Mouse (Mus musculus) left cerebral cortex, postnatal 14 days (tissue): ENCODE measurements around the gene Gm10188. TPM values are rescaled to one million over a fixed set of nuclear protein-coding genes. Genes with fewer than 3 reads are reported as not detected.
A peak's percentile ranks its signal among the peaks of the same experiment; 100 is the strongest.

ENCODE experiments used
- DNase-seq, 2 experiments: peaks; one replicate each; pipeline ENCODE4 v3.0.0; 2021 to 2022; ENCODE audit warnings: low spot score in 2 of 2, mixed read lengths in 1 of 2
- intact Hi-C: fragments of 180-260 bp; cut with DNase I; formaldehyde crosslinking; loops from one replicate; pipeline ENCODE4 v1.15.1; 2025
- total RNA-seq, 2 experiments: library from RNA; stranded (reverse); gene quantifications; 2 replicates each; pipeline ENCODE4 v1.2.3; 2021

The Gm10188 gene
- total RNA-seq, 2 experiments from 2014 or later, result not detected

DNA sequence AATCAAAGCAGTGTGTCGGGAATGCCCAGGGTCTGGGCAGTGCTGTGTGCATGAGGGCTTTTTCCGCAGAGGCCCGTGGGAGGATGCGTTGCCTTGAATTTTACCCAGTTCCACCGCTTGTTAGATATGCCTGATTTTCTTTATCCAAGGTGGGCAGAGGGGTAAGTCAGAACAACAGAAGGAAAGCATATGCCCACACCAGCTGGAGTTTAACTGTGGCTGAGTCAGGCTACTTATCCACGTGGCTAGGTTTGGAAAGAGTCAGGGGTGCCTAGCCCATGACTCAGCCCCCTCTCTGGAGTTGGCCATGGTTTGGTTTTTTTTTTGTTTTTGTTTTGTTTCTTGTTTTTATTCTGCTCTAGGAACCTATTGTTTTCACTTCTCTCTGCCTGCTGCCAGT lies 30.3 kb downstream of the Gm10188 start:
- intact Hi-C loops, result no loop called here
- no peak for DNase-seq

DNA sequence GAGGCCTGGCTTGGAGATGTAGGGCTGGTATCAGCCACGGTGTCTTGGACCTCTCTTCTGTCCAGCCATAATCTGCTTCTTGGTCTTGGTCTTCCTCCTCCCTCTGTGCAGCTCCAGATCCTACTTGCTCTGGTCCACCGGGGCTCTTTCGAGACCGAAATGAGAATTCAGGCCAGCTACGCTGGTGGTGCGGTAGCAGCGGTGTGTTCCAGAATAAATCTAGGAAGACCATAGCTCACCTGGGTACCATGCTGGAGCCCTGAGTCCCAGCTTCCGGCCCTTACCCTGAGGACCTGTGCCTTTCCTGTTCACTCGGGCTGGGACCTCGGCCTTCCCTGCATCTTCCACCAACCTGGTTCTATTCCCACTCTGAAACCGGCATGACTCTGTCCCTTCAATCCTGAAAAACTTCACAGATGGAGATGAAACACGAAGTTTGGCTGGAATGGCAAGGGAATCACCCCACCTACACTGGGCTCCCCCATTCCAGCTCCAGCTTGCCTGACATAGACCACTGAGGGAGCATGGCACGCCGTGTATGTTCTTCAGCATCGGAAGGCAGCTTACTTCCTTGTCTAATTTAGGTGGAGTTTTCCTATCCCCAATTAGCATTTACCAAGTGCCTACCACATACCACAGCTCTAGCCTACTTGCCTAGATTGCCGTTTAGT lies 31.0 kb downstream of the Gm10188 start:
- intact Hi-C loops, result no loop called here
- no peak for DNase-seq

DNA sequence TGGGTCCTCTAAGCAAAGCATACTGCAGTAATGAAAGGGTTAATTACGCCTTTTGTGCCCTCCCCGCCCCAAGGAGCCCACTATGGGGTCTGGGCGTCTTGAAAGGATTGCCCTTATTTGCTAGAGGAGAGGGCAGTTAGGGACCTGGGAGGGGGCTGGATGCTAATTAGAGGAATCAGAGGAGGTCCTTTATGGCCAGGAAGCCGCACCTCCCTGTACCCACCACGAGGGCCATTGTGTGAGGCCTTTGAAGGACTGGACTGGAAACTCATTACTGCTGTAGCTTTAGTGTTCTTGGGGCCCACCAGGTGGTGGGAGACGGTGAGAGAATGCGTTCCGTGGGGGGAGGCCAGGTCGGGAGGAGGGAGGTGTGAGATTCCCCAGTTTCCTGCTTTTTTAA lies 31.9 kb downstream of the Gm10188 start:
- intact Hi-C loops, result no loop called here
- DNase-seq, result no peak

GRCm38 (mm10) chr1:132196337-132196736 lies 33.2 kb downstream of the Gm10188 start:
- no peak for DNase-seq
- intact Hi-C loops, result no loop called here

GRCm38 (mm10) chr1:132195681-132196080 lies 33.9 kb downstream of the Gm10188 start:
- DNase-seq, result no peak

GRCm38 (mm10) chr1:132195100-132195499 lies 34.5 kb downstream of the Gm10188 start:
- intact Hi-C loops, result no loop called here

More at GRCm38 (mm10) chr1:132195681-132196080, 33.9 kb downstream of the Gm10188 start:
- intact Hi-C loops, result no loop called here

GRCm38 (mm10) chr1:132194624-132195023 lies 34.9 kb downstream of the Gm10188 start:
- intact Hi-C loops, result loop anchor here (5.0 kb wide), 1 partner anchor 37 kb away; no protein-coding TSS in a partner anchor

More at GRCm38 (mm10) chr1:132195100-132195499, 34.5 kb downstream of the Gm10188 start:
- no peak for DNase-seq

DNA sequence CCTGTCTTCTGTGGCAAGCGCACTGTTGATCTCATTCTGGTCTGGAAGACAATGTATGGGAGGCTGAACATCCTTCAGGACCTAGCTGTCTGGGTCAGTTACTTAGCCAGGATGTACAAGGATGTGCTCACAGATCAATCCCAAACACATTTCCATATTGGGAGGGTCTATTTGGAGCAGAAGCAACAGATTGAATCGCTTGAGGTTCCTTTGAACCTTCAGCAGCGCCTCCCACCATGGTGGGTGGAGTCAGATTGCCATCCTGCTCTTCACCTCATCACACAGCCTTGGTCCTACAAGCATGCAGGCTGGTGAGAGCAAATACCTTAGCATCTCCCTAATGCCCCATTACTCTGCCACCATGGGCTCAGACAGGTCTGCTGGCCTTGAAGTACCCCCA lies 35.8 kb downstream of the Gm10188 start:
- no peak for DNase-seq
- intact Hi-C loops, result loop anchor here (5.0 kb wide), 1 partner anchor 37 kb away; no protein-coding TSS in a partner anchor

More at GRCm38 (mm10) chr1:132194624-132195023, 34.9 kb downstream of the Gm10188 start:
- DNase-seq, result no peak

GRCm38 (mm10) chr1:132191786-132192680 lies 37.5 kb downstream of the Gm10188 start:
- DNase-seq, result no peak
- intact Hi-C loops, result loop anchor here (5.0 kb wide), 1 partner anchor 35 kb away; no protein-coding TSS in a partner anchor

DNA sequence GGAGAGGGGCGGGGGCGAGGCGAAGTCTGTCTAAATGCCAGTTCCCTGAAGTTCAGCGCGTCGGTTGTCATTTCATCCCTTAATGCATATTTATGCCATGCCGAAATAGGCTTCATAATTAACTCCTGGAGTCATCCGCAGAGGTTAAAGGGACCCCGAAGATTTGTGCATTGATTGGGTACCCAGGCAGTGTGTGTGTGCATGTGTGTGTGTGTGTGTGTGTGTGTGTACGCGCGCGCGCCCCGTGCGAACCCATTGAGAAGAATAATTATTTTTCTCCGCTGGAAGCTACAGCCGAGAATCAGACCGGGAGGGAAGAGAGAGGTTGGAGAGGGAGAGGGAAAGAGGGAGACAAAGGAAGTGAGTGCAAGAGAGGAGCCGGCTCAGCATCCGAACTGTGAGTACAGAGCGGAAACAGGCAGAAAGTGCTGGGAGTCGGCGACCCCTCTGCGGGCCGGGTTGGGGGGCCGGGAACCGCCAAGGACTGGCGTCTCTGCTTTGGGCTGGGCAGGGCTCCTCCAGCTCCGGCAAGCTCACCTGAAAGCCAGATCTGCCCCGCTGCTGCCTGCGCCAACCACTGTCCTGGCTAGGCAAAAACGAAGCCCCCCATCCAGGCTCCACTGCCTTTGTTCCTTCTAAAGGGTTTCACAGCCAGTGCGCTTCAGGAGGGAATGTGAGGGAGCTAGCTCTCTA lies 38.3 kb downstream of the Gm10188 start, which contains the start of the genes Lemd1 and AC124108.1:
Gene Lemd1 (plus strand): TSS at position 339 of the 693 bp plus-strand sequence.
Gene AC124108.1 (plus strand): TSS at position 365 of the 693 bp plus-strand sequence.
- DNase-seq, result no peak
- intact Hi-C loops, result loop anchor here (5.0 kb wide), 1 partner anchor 34 kb away; no protein-coding TSS in a partner anchor

DNA sequence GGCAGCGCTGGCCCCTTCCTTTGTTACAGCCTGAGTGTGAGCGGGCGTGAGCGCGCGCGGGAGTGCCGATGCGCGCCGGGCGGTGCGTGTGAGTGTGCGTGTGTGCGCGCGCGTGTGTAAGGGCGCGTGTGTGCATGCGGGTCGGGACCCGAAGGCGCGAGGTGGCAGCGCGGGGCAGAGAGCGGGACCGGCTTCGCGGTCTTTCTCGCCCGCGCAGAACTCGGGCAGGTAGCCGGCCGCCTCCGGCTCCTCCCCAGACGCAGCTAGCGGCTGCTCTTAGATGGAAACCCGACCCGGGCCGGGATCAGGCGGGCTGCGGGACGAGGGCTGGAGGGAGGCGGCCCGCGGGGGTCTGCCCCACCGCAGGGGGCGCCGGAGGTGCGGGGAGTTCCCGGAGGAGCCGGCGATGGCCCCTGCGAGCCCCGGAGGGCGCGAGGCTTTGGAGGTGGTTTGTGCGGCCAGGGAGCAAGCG lies 38.9 kb downstream of the Gm10188 start:
- DNase-seq, result no peak
- intact Hi-C loops, result loop anchor here (5.0 kb wide), 1 partner anchor 33 kb away; no protein-coding TSS in a partner anchor

DNA sequence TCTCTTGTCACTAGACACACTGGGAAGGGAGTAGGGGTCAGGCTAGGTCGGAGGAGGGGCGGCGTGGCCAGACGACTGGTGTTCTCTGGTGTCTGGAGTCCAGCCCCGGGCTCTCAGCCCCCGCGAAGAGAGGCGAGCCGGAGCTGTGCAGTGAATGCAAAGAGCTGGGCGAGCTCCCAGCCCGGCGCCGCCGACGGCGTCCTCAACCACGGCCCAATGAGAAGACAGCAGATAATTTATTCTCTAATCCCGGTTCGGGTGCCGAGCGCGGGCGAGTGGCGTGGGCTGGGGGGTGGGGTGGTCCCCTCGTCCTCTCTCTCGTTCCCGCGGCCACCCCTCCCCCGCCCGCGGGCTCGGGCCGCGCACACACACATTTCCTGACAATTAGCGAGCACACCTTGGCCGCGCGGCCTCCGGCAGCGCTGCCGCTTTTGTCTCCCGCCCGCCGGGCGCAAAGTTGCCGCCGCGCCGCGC lies 39.5 kb downstream of the Gm10188 start:
- intact Hi-C loops, result loop anchor here (5.0 kb wide), 1 partner anchor 33 kb away; no protein-coding TSS in a partner anchor
- DNase-seq, result peak; percentile 68 to 77

DNA sequence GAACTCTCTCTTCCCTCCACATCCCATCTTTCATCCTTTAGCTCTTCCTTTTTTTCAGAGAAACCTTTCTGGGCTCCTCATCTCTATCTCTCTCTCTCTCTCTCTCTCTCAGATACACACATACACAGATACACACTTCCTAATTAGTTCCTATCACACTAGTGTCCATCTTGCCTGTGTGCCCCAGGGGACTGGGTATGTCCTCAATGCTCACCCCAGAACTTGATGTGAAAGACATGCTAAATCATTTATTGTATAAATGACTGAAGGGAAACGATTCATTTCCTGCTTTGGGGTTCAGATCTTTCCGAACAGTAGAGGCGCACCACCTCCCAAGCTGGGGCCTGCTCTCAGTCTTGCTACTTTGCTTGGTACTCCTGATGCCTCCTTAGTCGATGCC lies 40.3 kb downstream of the Gm10188 start:
- no peak for DNase-seq
- intact Hi-C loops, result no loop called here

- no peak for DNase-seq
- intact Hi-C loops, result no loop called here
Observed at GRCm38 (mm10) chr1:132188442-132189066, 41.0 kb downstream of the Gm10188 start.

- DNase-seq, result no peak
- intact Hi-C loops, result no loop called here
Observed at GRCm38 (mm10) chr1:132186303-132186702, 43.3 kb downstream of the Gm10188 start.
